Mouse (Mus musculus) testis, adult 2 months (tissue): ENCODE results near the gene Col4a3bp.

Experiments used
- CTCF ChIP-seq: fragments of 200-500 bp; IDR thresholded peaks from 2 replicates; pipeline ENCODE4 v1.5.1; 2012; ENCODE audit warnings: low read depth, mild to moderate bottlenecking, inconsistent platforms, low read length, moderate library complexity; ENCODE audit not compliant: control insufficient read depth, insufficient read depth, insufficient replicate concordance
- POLR2A ChIP-seq: fragments of 200-500 bp; IDR thresholded peaks from 2 replicates; pipeline ENCODE4 v1.6.1; 2012; ENCODE audit warnings: low read depth, mild to moderate bottlenecking, inconsistent platforms, low read length, moderate library complexity; ENCODE audit not compliant: control insufficient read depth

DNA sequence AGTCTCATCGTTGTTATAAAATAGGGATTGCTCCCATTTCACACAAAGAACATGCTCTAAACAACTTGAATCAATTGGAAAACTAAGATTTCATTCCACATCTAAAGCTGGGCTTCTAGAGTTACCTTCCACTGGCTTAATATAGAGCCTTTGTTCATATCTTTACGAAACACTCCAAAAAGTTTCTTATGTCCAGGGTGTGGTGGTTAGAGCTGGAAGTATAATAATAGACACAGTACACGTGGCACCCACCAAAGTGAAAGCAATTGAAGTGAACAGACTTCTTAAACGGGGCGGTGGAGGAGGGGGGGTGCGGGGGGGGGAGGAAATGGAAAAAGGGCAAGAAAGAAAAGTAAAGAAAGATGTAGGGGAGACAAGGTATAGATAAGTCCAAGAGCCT lies 129.9 kb downstream of the Col4a3bp start:
- TF ChIP-seq CTCF: no peak
- no peak for TF ChIP-seq POLR2A
